Mouse (Mus musculus): ENCODE measurements around the gene Milr1. TPM values are rescaled to one million over a fixed set of nuclear protein-coding genes. Genes with fewer than 3 reads are reported as not detected.
"Not testable (repeated sequence)": the region's sequence is repeated elsewhere in the genome, so short reads cannot be mapped to it uniquely, and the experiment has no call there.

Gene Milr1
- polyA plus RNA-seq, 1 experiment from 2014 or later = 0.79 TPM

- Histone ChIP-seq H3K4me1 (replicated peaks; ENCODE audit: control insufficient read depth, insufficient read depth, low read length) (no peaks in the 10 kb centered on the region), H3K4me2 (replicated peaks) (no peak overlapping the region), H3K27me3 (ENCODE audit: control insufficient read depth, insufficient read depth, low read length) (no peaks in the 10 kb centered on the region), H3K36me3 (replicated peaks; ENCODE audit: control insufficient read depth, insufficient read depth) (no peaks in the 10 kb centered on the region), H3K27ac (no peak overlapping the region), H3K9ac (no peak overlapping the region), H3K9me3 (ENCODE audit: control insufficient read depth, low read length) (no peaks in the 10 kb centered on the region), H3K4me3 (replicated peaks; ENCODE audit: low read length) (no peak overlapping the region)
- WGBS = 42% methylated on average over 5 of the region's 5 CpGs
- no peak for ATAC-seq (ENCODE audit: low FRiP score)
- no peak for DNase-seq (ENCODE audit: low spot score)
Measured at GRCm38 (mm10) chr11:106727967-106728366, 23.1 kb upstream of the Milr1 start.

GRCm38 (mm10) chr11:106728402-106729366, 22.3 kb upstream of the Milr1 start:
- WGBS = 89% methylated on average over 10 of the region's 10 CpGs
- Histone ChIP-seq H3K4me1 (replicated peaks; ENCODE audit: control insufficient read depth, insufficient read depth, low read length) (no peaks in the 10 kb centered on the region), H3K4me3 (replicated peaks; ENCODE audit: low read length) (no peak overlapping the region)

GRCm38 (mm10) chr11:106729656-106730055, 21.4 kb upstream of the Milr1 start:
- no peak overlapping the region for H3K27ac ChIP-seq
- DNase-seq (ENCODE audit: low spot score) = no peak
- H3K9ac ChIP-seq = no peak overlapping the region
- H3K36me3 ChIP-seq (replicated peaks; ENCODE audit: control insufficient read depth, insufficient read depth) = no peaks in the 10 kb centered on the region
- H3K9me3 ChIP-seq (ENCODE audit: control insufficient read depth, low read length) = no peaks in the 10 kb centered on the region
- WGBS = 93% methylated on average over 1 of the region's 1 CpGs
- no peak overlapping the region for H3K4me2 ChIP-seq (replicated peaks)
- H3K4me3 ChIP-seq (replicated peaks; ENCODE audit: low read length) = no peak overlapping the region
- no peak for ATAC-seq (ENCODE audit: low FRiP score)
- no peaks in the 10 kb centered on the region for H3K27me3 ChIP-seq (ENCODE audit: control insufficient read depth, insufficient read depth, low read length)
- H3K4me1 ChIP-seq (replicated peaks; ENCODE audit: control insufficient read depth, insufficient read depth, low read length) = no peaks in the 10 kb centered on the region

More at GRCm38 (mm10) chr11:106728402-106729366, 22.3 kb upstream of the Milr1 start:
- no peak overlapping the region for H3K9ac ChIP-seq
- H3K27me3 ChIP-seq (ENCODE audit: control insufficient read depth, insufficient read depth, low read length) = no peaks in the 10 kb centered on the region
- no peaks in the 10 kb centered on the region for H3K9me3 ChIP-seq (ENCODE audit: control insufficient read depth, low read length)
- H3K36me3 ChIP-seq (replicated peaks; ENCODE audit: control insufficient read depth, insufficient read depth) = no peaks in the 10 kb centered on the region
- no peak for DNase-seq (ENCODE audit: low spot score)
- no peak overlapping the region for H3K4me2 ChIP-seq (replicated peaks)
- no peak for ATAC-seq (ENCODE audit: low FRiP score)
- no peak overlapping the region for H3K27ac ChIP-seq

- Histone ChIP-seq H3K4me2 (replicated peaks) (no peak overlapping the region), H3K9ac (no peak overlapping the region), H3K27ac (no peak overlapping the region), H3K4me3 (replicated peaks; ENCODE audit: low read length) (no peak overlapping the region), H3K4me1 (replicated peaks; ENCODE audit: control insufficient read depth, insufficient read depth, low read length) (no peaks in the 10 kb centered on the region), H3K9me3 (ENCODE audit: control insufficient read depth, low read length) (no peaks in the 10 kb centered on the region), H3K36me3 (replicated peaks; ENCODE audit: control insufficient read depth, insufficient read depth) (no peaks in the 10 kb centered on the region), H3K27me3 (ENCODE audit: control insufficient read depth, insufficient read depth, low read length) (no peaks in the 10 kb centered on the region)
- DNase-seq (ENCODE audit: low spot score) (no peak), ATAC-seq (ENCODE audit: low FRiP score) (no peak)
- 78% methylated on average over 4 of the region's 4 CpGs for WGBS
Measured at GRCm38 (mm10) chr11:106730714-106731113, 20.3 kb upstream of the Milr1 start.

- ATAC-seq (ENCODE audit: low FRiP score) (no peak), DNase-seq (ENCODE audit: low spot score) (no peak)
- H3K9ac ChIP-seq = peak overlapping the region; percentile 39; the same call in 1 of the 2 replicates
- H3K4me1 ChIP-seq (replicated peaks; ENCODE audit: control insufficient read depth, insufficient read depth, low read length) = peaks cover 19% of the 10 kb centered on the region
- H3K36me3 ChIP-seq (replicated peaks; ENCODE audit: control insufficient read depth, insufficient read depth) = no peaks in the 10 kb centered on the region
- H3K4me2 ChIP-seq (replicated peaks) = no peak overlapping the region
- peak overlapping the region; percentile 85 for H3K27ac ChIP-seq
- H3K4me3 ChIP-seq (replicated peaks; ENCODE audit: low read length) = no peak overlapping the region
- H3K9me3 ChIP-seq (ENCODE audit: control insufficient read depth, low read length) = no peaks in the 10 kb centered on the region
- no peaks in the 10 kb centered on the region for H3K27me3 ChIP-seq (ENCODE audit: control insufficient read depth, insufficient read depth, low read length)
- WGBS = 29% methylated on average over 3 of the region's 3 CpGs
Measured at GRCm38 (mm10) chr11:106736614-106737013, 14.4 kb upstream of the Milr1 start.

GRCm38 (mm10) chr11:106737178-106737621, 13.8 kb upstream of the Milr1 start:
- no peaks in the 10 kb centered on the region for H3K36me3 ChIP-seq (replicated peaks; ENCODE audit: control insufficient read depth, insufficient read depth)
- H3K4me1 ChIP-seq (replicated peaks; ENCODE audit: control insufficient read depth, insufficient read depth, low read length) = peaks cover 19% of the 10 kb centered on the region
- 9% methylated on average over 12 of the region's 12 CpGs for WGBS
- no peaks in the 10 kb centered on the region for H3K9me3 ChIP-seq (ENCODE audit: control insufficient read depth, low read length)
- ATAC-seq (ENCODE audit: low FRiP score) = peak; percentile 64; the same call in 1 of the 2 replicates
- H3K27ac ChIP-seq = peak overlapping the region; percentile 85
- no peak overlapping the region for H3K4me3 ChIP-seq (replicated peaks; ENCODE audit: low read length)
- H3K27me3 ChIP-seq (ENCODE audit: control insufficient read depth, insufficient read depth, low read length) = no peaks in the 10 kb centered on the region
- H3K9ac ChIP-seq = peak overlapping the region; percentile 39; the same call in 1 of the 2 replicates
- DNase-seq (ENCODE audit: low spot score) = peak; percentile 54
- H3K4me2 ChIP-seq (replicated peaks) = peak overlapping the region; percentile 7; the same call in 1 of the 2 replicates

- Histone ChIP-seq H3K4me2 (replicated peaks) (no peak overlapping the region), H3K4me1 (replicated peaks; ENCODE audit: control insufficient read depth, insufficient read depth, low read length) (peaks cover 19% of the 10 kb centered on the region), H3K4me3 (replicated peaks; ENCODE audit: low read length) (no peak overlapping the region), H3K36me3 (replicated peaks; ENCODE audit: control insufficient read depth, insufficient read depth) (no peaks in the 10 kb centered on the region), H3K9me3 (ENCODE audit: control insufficient read depth, low read length) (no peaks in the 10 kb centered on the region), H3K27ac (no peak overlapping the region), H3K9ac (no peak overlapping the region), H3K27me3 (ENCODE audit: control insufficient read depth, insufficient read depth, low read length) (no peaks in the 10 kb centered on the region)
- WGBS = 93% methylated on average over 2 of the region's 2 CpGs
- ATAC-seq (ENCODE audit: low FRiP score) (no peak), DNase-seq (ENCODE audit: low spot score) (no peak)
Measured at GRCm38 (mm10) chr11:106739116-106739515, 11.9 kb upstream of the Milr1 start.

- not testable (repeated sequence) for H3K4me2 ChIP-seq (replicated peaks); ATAC-seq (ENCODE audit: low FRiP score); H3K36me3 ChIP-seq (replicated peaks; ENCODE audit: control insufficient read depth, insufficient read depth); H3K9me3 ChIP-seq (ENCODE audit: control insufficient read depth, low read length); H3K4me3 ChIP-seq (replicated peaks; ENCODE audit: low read length); DNase-seq (ENCODE audit: low spot score); H3K27ac ChIP-seq; H3K9ac ChIP-seq; H3K27me3 ChIP-seq (ENCODE audit: control insufficient read depth, insufficient read depth, low read length)
- peaks cover 19% of the 10 kb centered on the region for H3K4me1 ChIP-seq (replicated peaks; ENCODE audit: control insufficient read depth, insufficient read depth, low read length)
- WGBS = 93% methylated on average over 8 of the region's 8 CpGs
Measured at GRCm38 (mm10) chr11:106740724-106741123, 10.3 kb upstream of the Milr1 start.

- 21% methylated on average over 6 of the region's 6 CpGs for WGBS
- no peaks in the 10 kb centered on the region for H3K36me3 ChIP-seq (replicated peaks; ENCODE audit: control insufficient read depth, insufficient read depth)
- ATAC-seq (ENCODE audit: low FRiP score) (no peak), DNase-seq (ENCODE audit: low spot score) (peak; percentile 56)
- H3K27ac ChIP-seq = no peak overlapping the region
- H3K9me3 ChIP-seq (ENCODE audit: control insufficient read depth, low read length) = no peaks in the 10 kb centered on the region
- H3K9ac ChIP-seq = no peak overlapping the region
- no peak overlapping the region for H3K4me3 ChIP-seq (replicated peaks; ENCODE audit: low read length)
- H3K27me3 ChIP-seq (ENCODE audit: control insufficient read depth, insufficient read depth, low read length) = no peaks in the 10 kb centered on the region
- peaks cover 15% of the 10 kb centered on the region for H3K4me1 ChIP-seq (replicated peaks; ENCODE audit: control insufficient read depth, insufficient read depth, low read length)
- no peak overlapping the region for H3K4me2 ChIP-seq (replicated peaks)
Measured at GRCm38 (mm10) chr11:106741232-106741631, 9.8 kb upstream of the Milr1 start.
